Mouse (Mus musculus) fibroblast of lung, adult 2 months (primary cell): ENCODE results near the gene Gpatch2.

Experiments used
- DNase-seq: peaks from one replicate; pipeline ENCODE4 v3.0.0-alpha.2; 2011; ENCODE audit warnings: low read depth

Gpatch2 gene

DNA sequence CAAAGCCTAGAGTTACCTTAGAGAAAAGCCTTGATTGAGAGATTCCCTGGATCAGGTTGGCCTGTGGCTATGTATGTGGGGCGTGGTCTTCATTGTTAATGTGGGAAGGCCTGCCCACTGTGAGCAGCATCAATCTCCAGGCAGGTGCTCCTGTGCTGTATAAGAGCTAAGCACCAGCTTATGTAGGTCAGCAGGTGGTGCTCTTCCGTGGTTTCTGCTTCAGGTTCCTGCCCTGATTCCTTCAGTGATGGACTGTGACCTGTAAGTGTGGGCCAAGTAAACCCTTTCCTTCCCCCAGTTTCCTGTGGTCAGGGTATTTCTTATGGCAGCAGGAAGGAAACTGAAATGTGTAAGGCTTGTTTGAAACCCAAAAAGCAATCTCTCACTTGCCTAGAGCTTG, 151.5 kb downstream of the Gpatch2 start:
- DNase-seq: no peak

DNA sequence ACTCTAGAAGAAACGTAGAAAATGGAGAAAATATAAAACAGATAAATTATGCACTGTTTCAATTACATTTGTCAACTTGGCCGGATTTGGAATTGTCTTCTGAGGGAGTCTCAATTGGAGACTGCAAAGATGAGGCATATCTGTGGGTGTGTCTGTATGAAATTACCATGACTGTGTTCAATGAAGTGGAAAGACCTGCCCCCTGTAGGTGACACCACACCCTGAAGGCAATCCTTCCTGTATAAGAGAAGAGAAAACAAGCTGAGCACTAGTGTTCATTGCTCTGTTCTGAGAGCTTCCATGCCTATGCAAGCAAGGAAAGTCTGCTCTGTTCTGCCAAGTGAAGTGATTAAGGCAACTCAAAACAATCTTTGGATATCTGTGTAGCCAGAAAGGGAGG, 153.7 kb downstream of the Gpatch2 start:
- no peak for DNase-seq

DNA sequence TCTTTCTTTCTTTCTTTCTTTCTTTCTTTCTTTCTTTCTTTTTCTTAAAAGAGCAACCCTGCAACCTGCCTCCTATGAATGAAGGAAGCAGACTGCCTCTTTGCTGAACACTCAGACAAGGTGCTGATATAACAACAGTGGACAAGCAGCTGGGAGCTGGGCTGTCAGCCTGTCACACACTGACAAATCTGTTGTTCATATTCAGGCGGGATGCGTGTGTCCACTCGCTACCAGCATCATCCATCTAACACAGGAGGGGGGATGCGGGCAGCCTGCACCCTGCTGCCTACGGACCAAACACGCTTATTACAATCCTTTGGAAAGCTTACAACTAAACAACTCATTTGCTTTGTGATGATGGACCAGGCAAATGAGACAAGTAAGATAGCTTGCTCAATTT, 158.2 kb downstream of the Gpatch2 start:
- no peak for DNase-seq

DNA sequence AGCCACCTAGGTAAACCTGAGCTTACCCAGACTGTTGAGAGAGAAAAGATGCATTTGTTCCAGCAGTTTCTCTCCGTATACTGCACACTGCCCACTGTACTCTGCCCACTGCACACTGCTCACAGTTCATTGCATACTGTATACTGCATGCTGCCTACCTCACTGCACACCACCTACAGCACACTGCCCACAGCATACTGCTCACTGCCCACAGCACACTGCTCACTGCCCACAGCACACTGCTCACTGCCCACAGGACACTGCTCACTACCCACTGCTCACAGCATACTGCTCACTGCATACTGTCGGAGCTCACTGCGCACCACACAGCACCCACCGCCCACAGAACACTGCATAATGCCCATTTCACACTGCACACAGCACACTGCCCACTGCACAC, 159.1 kb downstream of the Gpatch2 start:
- DNase-seq: no peak

DNA sequence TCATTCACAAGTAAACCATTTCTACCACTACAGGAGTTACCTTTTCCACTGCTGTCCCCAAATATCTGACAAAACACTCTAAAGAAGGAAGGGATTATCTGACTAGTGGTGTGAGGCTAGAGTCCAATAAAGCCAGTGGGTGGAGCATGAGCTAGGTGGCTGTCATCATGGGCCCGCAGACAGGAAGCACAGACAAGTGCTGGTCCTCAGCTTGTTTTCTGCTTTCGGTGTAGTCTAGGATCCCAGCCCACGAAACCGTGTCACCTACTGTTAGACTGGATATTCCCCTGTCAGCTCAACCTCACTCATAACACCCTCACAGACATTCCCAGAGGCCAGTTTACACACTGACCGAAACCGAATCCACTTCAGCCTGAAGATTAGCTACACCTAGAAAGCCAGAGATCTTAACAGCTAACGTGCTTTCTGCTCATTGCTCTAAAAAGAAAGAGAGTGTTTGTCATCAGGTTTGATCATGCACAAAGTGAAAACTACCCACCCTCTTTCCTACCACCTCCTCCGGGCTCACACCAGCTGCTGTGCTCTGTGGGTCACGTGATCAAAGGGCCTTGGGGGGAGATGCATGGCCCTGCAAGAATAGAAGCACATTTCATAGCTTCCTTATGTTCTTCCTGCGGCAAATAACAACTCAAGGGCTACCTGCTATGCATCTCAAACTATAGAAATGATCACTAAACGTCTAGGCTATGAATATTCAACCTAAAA, 161.8 kb downstream of the Gpatch2 start:
- DNase-seq: no peak

DNA sequence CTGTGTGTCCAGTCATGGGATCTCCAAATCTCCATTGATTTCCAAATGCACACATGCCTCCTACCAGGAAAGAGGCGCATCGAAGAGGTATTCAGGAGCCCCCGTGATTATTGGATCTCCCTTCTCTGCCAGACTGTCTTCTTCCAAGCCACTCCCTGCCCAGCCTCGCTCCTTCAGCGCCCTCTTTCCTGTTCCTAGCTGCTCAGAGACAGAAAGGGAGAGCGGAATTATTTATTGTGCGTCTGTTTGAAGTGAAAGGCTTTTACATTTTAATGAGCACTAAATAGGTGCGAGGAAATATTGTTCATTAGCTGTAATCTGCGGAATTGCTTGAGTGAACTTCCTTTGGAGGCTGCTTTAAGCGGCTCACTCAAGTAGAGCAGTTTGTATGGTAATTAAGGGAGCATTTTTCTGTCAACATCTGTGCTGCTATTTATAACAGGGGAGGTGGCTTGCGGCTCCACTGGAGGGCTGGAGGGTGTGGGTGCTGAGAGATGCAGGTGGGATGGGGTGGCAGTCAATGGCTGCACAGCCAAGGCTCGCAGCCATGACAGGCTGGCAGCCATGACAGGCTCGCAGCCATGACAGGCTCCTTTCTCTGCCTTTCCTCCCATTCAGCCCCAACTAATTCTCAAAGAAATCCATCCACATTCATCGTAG, 162.7 kb downstream of the Gpatch2 start:
- no peak for DNase-seq

DNA sequence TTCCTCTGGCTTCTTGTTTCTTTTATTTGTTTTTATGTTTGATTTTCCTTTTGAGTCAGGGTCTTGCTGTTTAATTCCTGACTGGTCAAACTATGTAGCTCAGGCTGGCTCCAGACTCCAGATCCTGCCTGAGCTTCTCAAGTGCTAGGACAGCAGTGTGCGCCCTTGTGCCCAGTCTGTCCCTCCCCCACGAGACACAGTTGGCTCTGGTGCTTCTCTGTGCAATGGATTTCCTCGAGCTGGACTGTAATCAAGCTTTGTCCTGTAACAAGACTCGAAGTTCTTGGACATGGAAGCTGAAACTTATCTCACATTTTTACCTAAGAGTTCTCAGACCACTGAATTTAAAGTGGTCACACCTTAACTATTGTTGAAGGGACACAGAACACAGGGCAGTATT, 174.2 kb downstream of the Gpatch2 start:
- DNase-seq: no peak

DNA sequence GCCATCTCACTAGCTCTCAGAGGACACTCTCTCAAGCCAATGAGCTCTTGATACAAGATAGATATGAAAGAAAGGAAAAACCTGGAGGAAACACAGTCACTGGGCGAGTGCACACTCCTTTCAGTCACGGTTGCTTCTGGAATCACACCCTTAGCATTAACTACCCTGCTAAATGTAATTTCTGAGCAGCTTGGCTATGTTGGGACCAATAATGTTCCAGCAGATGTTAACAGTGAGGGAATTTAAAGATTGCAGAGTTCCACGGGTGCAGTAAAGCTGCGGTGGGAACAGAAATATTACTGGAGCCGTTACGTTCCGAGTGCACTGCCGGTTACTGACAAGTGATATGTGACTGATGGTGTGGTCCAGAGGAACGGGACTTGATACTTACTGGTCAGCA, 185.5 kb downstream of the Gpatch2 start:
- no peak for DNase-seq
